Mouse (Mus musculus) midbrain, embryonic 14.5 days (tissue): ENCODE results near the gene Aff3. TPM values are rescaled to one million over a fixed set of nuclear protein-coding genes. Genes with fewer than 3 reads are reported as not detected.

Experiments used
- ATAC-seq: fragments of 200-750 bp; cut with Nextera tagmentation; 2 replicates; pipeline ENCODE4 v1.8.0; 2017; ENCODE audit warnings: moderate number of reproducible peaks, moderate library complexity; ENCODE audit not compliant: low FRiP score, low TSS enrichment
- DNase-seq: peaks from one replicate; pipeline ENCODE4 v3.0.0-alpha.2; 2015
- H3K27ac ChIP-seq: fragments of 300-500 bp; sonication (generic); replicated peaks from 2 replicates; pipeline ENCODE4 v1.5.1; 2014; ENCODE audit warnings: mild to moderate bottlenecking, low read depth, low read length, moderate library complexity
- H3K27me3 ChIP-seq: fragments of 300-500 bp; sonication (generic); 2 replicates; pipeline ENCODE4 v1.6.1; 2014; ENCODE audit warnings: low read length, control low read depth, mixed read lengths; ENCODE audit not compliant: control insufficient read depth, insufficient read depth
- H3K36me3 ChIP-seq: fragments of 300-500 bp; sonication (generic); 2 replicates; pipeline ENCODE4 v1.6.1; 2014; ENCODE audit warnings: low read length, control low read depth; ENCODE audit not compliant: control insufficient read depth, insufficient read depth
- H3K4me1 ChIP-seq: fragments of 300-500 bp; sonication (generic); 2 replicates; pipeline ENCODE4 v1.6.1; 2014; ENCODE audit warnings: mild to moderate bottlenecking, antibody characterized with exemption, low read length, control low read depth; ENCODE audit not compliant: control insufficient read depth, insufficient read depth
- H3K4me2 ChIP-seq: fragments of 300-500 bp; sonication (generic); 2 replicates; pipeline ENCODE4 v1.6.1; 2014; ENCODE audit warnings: mild to moderate bottlenecking, low read length, moderate library complexity
- H3K4me3 ChIP-seq: fragments of 300-500 bp; sonication (generic); replicated peaks from 2 replicates; pipeline ENCODE4 v1.5.1; 2014; ENCODE audit warnings: low read depth, low read length
- H3K9ac ChIP-seq: fragments of 300-500 bp; sonication (generic); replicated peaks from 2 replicates; pipeline ENCODE4 v1.6.1; 2014; ENCODE audit warnings: mild to moderate bottlenecking, low read length, moderate library complexity
- H3K9me3 ChIP-seq: fragments of 300-500 bp; sonication (generic); 2 replicates; pipeline ENCODE4 v1.6.1; 2016; ENCODE audit warnings: low read length, control low read depth, mixed read lengths; ENCODE audit not compliant: control insufficient read depth
- WGBS: fragments of 180-500 bp; shearing (Covaris S2); extraction: QIAGEN DNeasy Blood & Tissue Kit; methylation state at CpG from one replicate; pipeline ENCODE4 v1.1.7; 2014; 5-methylcytosine and 5-hydroxymethylcytosine counted together
- polyA plus RNA-seq: library from polyadenylated mRNA; unstranded; fragments of >200 nt; fragmentation: Nextera tagmentation; extraction: Ambion mirVana; gene quantifications from 2 replicates; pipeline ENCODE4 v1.2.1, GENCODE M21; 2014

The Aff3 gene
- polyA plus RNA-seq, 1 experiment from 2014 or later: 20.3 TPM

DNA sequence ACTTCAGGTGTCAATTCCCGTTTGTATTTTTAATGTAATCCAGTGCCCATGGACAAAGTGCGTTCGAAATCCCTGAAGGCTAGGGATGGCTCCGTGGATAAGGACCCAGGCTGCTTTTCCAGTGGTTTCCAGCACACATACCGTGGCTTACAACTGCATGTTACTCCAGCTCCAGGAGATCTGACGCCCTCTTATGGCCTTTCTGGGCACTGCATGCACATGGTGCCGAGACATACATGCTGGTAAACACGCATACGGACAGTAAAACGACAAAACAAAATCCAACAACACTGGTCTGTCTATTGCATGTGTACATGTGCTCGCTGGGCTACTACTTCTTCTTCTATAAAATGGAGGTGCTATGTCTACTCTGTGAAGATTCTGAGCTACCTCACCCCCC is 357.5 kb downstream of the Aff3 start:
- Histone ChIP-seq H3K9ac (no peak overlapping the region), H3K4me3 (no peak overlapping the region), H3K4me1 (0 out of 2 replicates have a peak, but pooled peaks cover 6% of the 10 kb centered on the region), H3K4me2 (no peak overlapping the region), H3K27me3 (no peaks in the 10 kb centered on the region), H3K27ac (no peak overlapping the region), H3K36me3 (no peaks in the 10 kb centered on the region), H3K9me3 (no peaks in the 10 kb centered on the region)
- ATAC-seq: no peak
- whole genome bisulfite sequencing: 91% methylated on average over 11 of the region's 11 CpGs
- no peak for DNase-seq

DNA sequence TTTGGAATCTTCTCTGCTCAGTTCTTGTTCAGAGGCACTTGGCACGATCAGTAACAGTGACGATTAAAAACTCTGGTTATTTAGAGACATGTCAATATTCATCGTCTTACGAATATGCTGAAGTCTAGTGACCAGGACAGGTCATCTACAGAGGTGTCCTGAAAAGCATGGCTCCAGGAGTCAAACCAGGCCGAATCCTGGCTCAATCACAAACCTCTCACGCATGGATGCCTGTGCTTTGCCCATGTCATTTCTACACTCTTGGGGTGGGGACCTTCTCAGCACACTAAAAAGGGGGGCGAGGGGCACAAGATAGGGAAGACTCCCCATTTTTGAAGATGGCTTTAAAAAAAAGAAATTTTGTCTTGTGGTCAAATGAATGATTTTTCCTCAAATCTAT is 358.6 kb downstream of the Aff3 start:
- DNase-seq (no peak), ATAC-seq (no peak)
- H3K4me2 ChIP-seq: no peak overlapping the region
- H3K27ac ChIP-seq: 0 out of 2 replicates have a peak overlapping the region, but pooled peaks have one; percentile 41
- H3K4me3 ChIP-seq: no peak overlapping the region
- no peaks in the 10 kb centered on the region for H3K27me3 ChIP-seq
- no peak overlapping the region for H3K9ac ChIP-seq
- WGBS: 89% methylated on average over 7 of the region's 7 CpGs
- no peaks in the 10 kb centered on the region for H3K9me3 ChIP-seq
- H3K4me1 ChIP-seq: 0 out of 2 replicates have a peak, but pooled peaks cover 6% of the 10 kb centered on the region
- H3K36me3 ChIP-seq: no peaks in the 10 kb centered on the region

GRCm38 (mm10) chr1:38304376-38304775 is 360.4 kb downstream of the Aff3 start:
- 89% methylated on average over 11 of the region's 11 CpGs for WGBS
- H3K9me3 ChIP-seq: no peaks in the 10 kb centered on the region
- 0 out of 2 replicates have a peak, but pooled peaks cover 6% of the 10 kb centered on the region for H3K4me1 ChIP-seq
- no peak overlapping the region for H3K27ac ChIP-seq
- no peaks in the 10 kb centered on the region for H3K27me3 ChIP-seq
- DNase-seq: no peak
- no peak overlapping the region for H3K4me3 ChIP-seq
- no peak for ATAC-seq
- H3K9ac ChIP-seq: no peak overlapping the region
- no peak overlapping the region for H3K4me2 ChIP-seq
- no peaks in the 10 kb centered on the region for H3K36me3 ChIP-seq

- no peak overlapping the region for H3K27ac ChIP-seq
- H3K9me3 ChIP-seq: no peaks in the 10 kb centered on the region
- H3K4me3 ChIP-seq: no peak overlapping the region
- no peaks in the 10 kb centered on the region for H3K4me1 ChIP-seq
- DNase-seq (no peak), ATAC-seq (no peak)
- H3K27me3 ChIP-seq: no peaks in the 10 kb centered on the region
- no peak overlapping the region for H3K4me2 ChIP-seq
- no peak overlapping the region for H3K9ac ChIP-seq
- H3K36me3 ChIP-seq: no peaks in the 10 kb centered on the region
- 78% methylated on average over 3 of the region's 3 CpGs for WGBS
Measured at GRCm38 (mm10) chr1:38298291-38298690, 366.5 kb downstream of the Aff3 start.

DNA sequence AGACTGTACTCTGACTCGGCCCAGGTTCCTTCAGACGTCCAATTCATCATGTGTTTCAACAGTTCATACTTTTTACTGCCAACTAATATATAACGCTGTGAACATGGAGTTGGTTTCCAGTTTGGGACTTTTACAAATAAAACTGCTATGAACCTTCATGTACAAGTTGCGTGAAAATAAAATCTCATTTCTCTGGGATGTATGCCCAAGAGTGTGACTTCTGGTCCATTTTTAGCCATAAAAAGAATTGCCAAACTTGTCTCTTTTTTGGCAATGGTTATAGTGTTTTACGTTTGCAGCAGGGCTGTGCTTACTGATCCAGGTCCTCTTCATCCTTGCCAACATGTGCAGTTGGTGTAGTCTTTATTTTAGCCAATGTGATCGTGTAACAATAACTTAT is 369.8 kb downstream of the Aff3 start:
- no peak overlapping the region for H3K4me2 ChIP-seq
- H3K9ac ChIP-seq: no peak overlapping the region
- 93% methylated on average over 6 of the region's 6 CpGs for WGBS
- no peaks in the 10 kb centered on the region for H3K9me3 ChIP-seq
- no peaks in the 10 kb centered on the region for H3K36me3 ChIP-seq
- 0 out of 2 replicates have a peak, but pooled peaks cover 6% of the 10 kb centered on the region for H3K4me1 ChIP-seq
- no peak for ATAC-seq
- H3K4me3 ChIP-seq: no peak overlapping the region
- DNase-seq: no peak
- no peak overlapping the region for H3K27ac ChIP-seq
- H3K27me3 ChIP-seq: no peaks in the 10 kb centered on the region

- ATAC-seq (no peak), DNase-seq (no peak)
- H3K4me3 ChIP-seq: no peak overlapping the region
- H3K36me3 ChIP-seq: no peaks in the 10 kb centered on the region
- no peak overlapping the region for H3K9ac ChIP-seq
- H3K27me3 ChIP-seq: no peaks in the 10 kb centered on the region
- no peak overlapping the region for H3K4me2 ChIP-seq
- H3K9me3 ChIP-seq: no peaks in the 10 kb centered on the region
- no peak overlapping the region for H3K27ac ChIP-seq
- H3K4me1 ChIP-seq: 0 out of 2 replicates have a peak, but pooled peaks cover 6% of the 10 kb centered on the region
- WGBS: 97% methylated on average over 9 of the region's 9 CpGs
Measured at GRCm38 (mm10) chr1:38294336-38294695, 370.4 kb downstream of the Aff3 start.

DNA sequence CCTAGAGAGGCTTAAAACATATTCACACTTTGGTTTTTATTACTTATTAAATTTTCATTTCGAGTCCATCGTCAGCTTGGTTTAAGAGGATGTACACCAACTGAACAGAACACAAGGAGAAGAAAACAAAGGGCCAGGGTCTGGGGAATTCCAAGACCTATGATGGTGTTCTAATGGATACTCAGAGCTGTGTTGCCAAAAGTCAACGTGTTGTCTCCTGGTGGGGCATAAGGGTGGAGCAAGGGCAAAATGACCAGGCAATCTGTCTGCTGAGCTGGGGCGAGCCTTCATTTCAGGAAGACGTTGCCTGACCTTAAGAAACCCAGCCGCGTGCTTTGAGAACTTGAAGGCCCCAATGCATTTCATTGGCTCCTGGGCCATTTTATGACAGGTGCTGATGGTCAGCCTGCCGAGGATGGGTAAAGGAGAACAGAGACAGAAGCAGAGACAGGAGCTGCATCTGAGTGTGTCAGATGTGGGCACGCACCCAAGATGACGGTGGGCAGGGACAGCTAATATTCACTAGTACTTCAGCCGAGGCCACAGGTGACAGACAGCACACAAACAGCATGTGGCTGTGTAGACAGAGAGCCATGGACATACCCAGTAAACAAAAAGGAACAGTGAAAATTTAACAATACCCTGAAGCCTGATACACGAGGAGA is 371.0 kb downstream of the Aff3 start:
- no peak for ATAC-seq
- 93% methylated on average over 12 of the region's 12 CpGs for WGBS

DNA sequence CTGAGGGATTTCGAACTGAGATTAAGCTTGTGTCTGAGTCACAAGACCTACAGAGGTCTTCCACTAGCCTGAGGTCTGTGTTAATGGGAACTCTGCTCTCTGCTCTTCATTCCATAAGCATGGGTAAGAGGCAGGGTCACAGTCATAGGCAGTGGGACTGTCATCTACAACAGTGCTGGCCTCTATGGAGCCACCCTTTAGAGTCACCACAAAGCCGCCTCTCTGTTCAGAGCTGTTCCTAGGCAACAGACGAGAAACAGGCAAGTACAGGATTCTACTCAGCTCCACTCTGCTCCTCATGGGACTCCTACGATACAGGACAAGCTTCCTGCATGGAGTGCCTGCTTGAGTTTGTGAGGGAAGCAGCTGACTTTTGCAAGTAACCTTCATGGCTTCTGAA is 371.9 kb downstream of the Aff3 start:
- Histone ChIP-seq H3K4me3 (no peak overlapping the region), H3K27me3 (no peaks in the 10 kb centered on the region), H3K4me2 (no peak overlapping the region), H3K4me1 (0 out of 2 replicates have a peak, but pooled peaks cover 6% of the 10 kb centered on the region), H3K9ac (no peak overlapping the region), H3K36me3 (no peaks in the 10 kb centered on the region), H3K9me3 (no peaks in the 10 kb centered on the region), H3K27ac (no peak overlapping the region; the same call in 1 of the 2 replicates)
- ATAC-seq: 0 out of 2 replicates have a peak, but pooled peaks have one; percentile 31
- 54% methylated on average over 4 of the region's 4 CpGs for WGBS
- DNase-seq: peak; percentile 42

More for the DNA sequence above, 371.0 kb downstream of the Aff3 start:
- H3K9me3 ChIP-seq: no peaks in the 10 kb centered on the region
- H3K36me3 ChIP-seq: no peaks in the 10 kb centered on the region
- H3K27ac ChIP-seq: no peak overlapping the region
- H3K4me1 ChIP-seq: 0 out of 2 replicates have a peak, but pooled peaks cover 6% of the 10 kb centered on the region
- H3K27me3 ChIP-seq: no peaks in the 10 kb centered on the region
- no peak for DNase-seq
- H3K4me2 ChIP-seq: no peak overlapping the region
- no peak overlapping the region for H3K9ac ChIP-seq
- H3K4me3 ChIP-seq: no peak overlapping the region

DNA sequence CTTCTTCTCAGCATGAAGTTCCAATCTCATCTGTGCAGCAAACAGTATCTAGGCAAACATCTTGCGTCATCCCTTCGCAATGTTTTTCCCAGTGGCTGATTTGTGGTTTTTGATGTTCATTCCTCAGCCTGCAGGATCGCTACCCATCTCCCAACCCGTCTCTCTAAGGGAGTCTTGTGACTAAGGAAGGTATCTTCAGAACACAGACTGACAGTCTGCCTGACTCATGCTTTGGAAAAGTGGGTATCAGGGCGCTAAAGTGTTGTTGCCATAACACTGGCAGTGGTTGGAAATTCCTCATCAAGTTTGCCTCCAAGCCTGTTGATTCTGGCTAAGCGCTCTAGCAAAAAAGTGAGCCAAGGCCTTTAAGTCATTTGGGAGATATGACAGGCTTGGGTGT is 372.8 kb downstream of the Aff3 start:
- no peak overlapping the region for H3K27ac ChIP-seq
- no peaks in the 10 kb centered on the region for H3K27me3 ChIP-seq
- WGBS: 91% methylated on average over 6 of the region's 6 CpGs
- ATAC-seq (no peak), DNase-seq (no peak)
- H3K4me1 ChIP-seq: 0 out of 2 replicates have a peak, but pooled peaks cover 6% of the 10 kb centered on the region
- H3K9ac ChIP-seq: no peak overlapping the region
- H3K9me3 ChIP-seq: no peaks in the 10 kb centered on the region
- no peaks in the 10 kb centered on the region for H3K36me3 ChIP-seq
- H3K4me3 ChIP-seq: no peak overlapping the region
- no peak overlapping the region for H3K4me2 ChIP-seq
